Mouse (Mus musculus) embryonic facial prominence, embryonic 12.5 days (tissue): ENCODE data around the gene Parp8. TPM values are rescaled to one million over a fixed set of nuclear protein-coding genes. Genes with fewer than 3 reads are reported as not detected.

Experiments
- ATAC-seq: fragments of 200-750 bp; cut with Nextera tagmentation; 2 replicates; pipeline ENCODE4 v1.8.0; 2017; ENCODE audit not compliant: insufficient number of reproducible peaks, insufficient read depth, low FRiP score, low TSS enrichment
- H3K27ac ChIP-seq: fragments of 300-500 bp; sonication (generic); 2 replicates; pipeline ENCODE4 v1.5.1; 2016; ENCODE audit warnings: mild to moderate bottlenecking
- H3K27me3 ChIP-seq: fragments of 300-500 bp; sonication (generic); 2 replicates; pipeline ENCODE4 v1.6.1; 2016; ENCODE audit warnings: mild to moderate bottlenecking, moderate library complexity
- H3K36me3 ChIP-seq: fragments of 300-500 bp; sonication (generic); 2 replicates; pipeline ENCODE4 v1.6.1; 2016; ENCODE audit warnings: mild to moderate bottlenecking
- H3K4me1 ChIP-seq: fragments of 300-500 bp; sonication (generic); 2 replicates; pipeline ENCODE4 v1.6.1; 2016
- H3K4me2 ChIP-seq: fragments of 300-500 bp; sonication (generic); replicated peaks from 2 replicates; pipeline ENCODE4 v1.6.1; 2016; ENCODE audit warnings: mild to moderate bottlenecking, moderate library complexity
- H3K4me3 ChIP-seq: fragments of 300-500 bp; sonication (generic); 2 replicates; pipeline ENCODE4 v1.5.1; 2016; ENCODE audit warnings: mild to moderate bottlenecking
- H3K9ac ChIP-seq: fragments of 300-500 bp; sonication (generic); 2 replicates; pipeline ENCODE4 v1.6.1; 2016; ENCODE audit warnings: mild to moderate bottlenecking, moderate library complexity
- H3K9me3 ChIP-seq: fragments of 300-500 bp; sonication (generic); 2 replicates; pipeline ENCODE4 v1.6.1; 2016; ENCODE audit warnings: mild to moderate bottlenecking, moderate library complexity
- WGBS: fragments of 180-500 bp; shearing (Covaris S2); methylation state at CpG from one replicate; pipeline ENCODE4 v1.1.7; 2016; 5-methylcytosine and 5-hydroxymethylcytosine counted together
- polyA plus RNA-seq: library from polyadenylated mRNA; unstranded; fragments of >200 nt; fragmentation: Nextera tagmentation; extraction: Ambion mirVana; gene quantifications from 2 replicates; pipeline ENCODE4 v1.2.1, GENCODE M21; 2016

Parp8 gene
- polyA plus RNA-seq, 1 experiment from 2014 or later: 20.8 TPM

DNA sequence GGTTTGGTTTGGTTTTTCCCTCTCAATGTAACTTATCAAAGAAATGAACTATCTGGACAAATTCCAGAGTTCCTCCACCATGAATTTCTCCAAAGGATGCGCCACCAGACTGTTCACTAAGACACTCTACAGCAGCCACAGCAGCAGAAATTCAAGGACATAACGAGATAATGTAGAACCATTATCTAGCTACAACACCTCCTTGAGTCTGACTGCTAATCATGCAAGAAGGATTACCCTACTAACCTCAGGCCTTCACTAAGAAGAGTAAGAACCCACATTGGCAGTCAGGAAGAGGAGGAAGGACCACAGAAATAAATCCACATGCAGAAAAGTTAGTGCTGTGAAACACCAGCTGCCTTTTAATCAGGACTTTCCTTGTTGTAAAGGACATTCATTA, 11.8 kb downstream of the Parp8 start:
- Histone ChIP-seq H3K4me3 (no peak overlapping the region), H3K36me3 (no peaks in the 10 kb centered on the region), H3K4me1 (peaks cover under 1% of the 10 kb centered on the region; the same call in 1 of the 2 replicates), H3K9me3 (no peaks in the 10 kb centered on the region), H3K4me2 (no peak overlapping the region), H3K27me3 (no peaks in the 10 kb centered on the region), H3K27ac (no peak overlapping the region), H3K9ac (no peak overlapping the region)
- WGBS: 87% methylated on average over 2 of the region's 2 CpGs
- no peak for ATAC-seq

DNA sequence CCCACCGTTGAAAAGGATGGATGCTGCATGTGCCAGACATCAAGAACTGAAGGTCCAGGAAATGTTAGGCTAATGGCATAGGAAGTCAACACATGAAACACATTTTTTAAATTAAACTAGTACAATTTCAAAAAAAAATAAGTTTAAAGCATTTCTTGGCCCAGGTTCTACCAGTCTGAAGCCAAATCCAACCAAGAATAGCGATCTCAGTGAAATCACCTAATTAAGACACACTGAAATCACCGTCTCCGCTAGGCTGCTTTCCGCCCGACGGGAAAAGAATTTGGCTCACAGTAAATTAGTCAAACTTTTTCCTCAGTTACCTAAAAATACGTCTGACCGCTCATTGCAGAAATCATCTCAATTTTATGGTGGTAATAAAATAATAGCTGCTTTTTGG, 13.3 kb downstream of the Parp8 start:
- no peak overlapping the region for H3K4me3 ChIP-seq
- H3K27me3 ChIP-seq: no peaks in the 10 kb centered on the region
- H3K27ac ChIP-seq: no peak overlapping the region
- WGBS: 90% methylated on average over 9 of the region's 9 CpGs
- no peaks in the 10 kb centered on the region for H3K9me3 ChIP-seq
- ATAC-seq: no peak
- H3K4me1 ChIP-seq: no peaks in the 10 kb centered on the region
- H3K4me2 ChIP-seq: no peak overlapping the region
- no peaks in the 10 kb centered on the region for H3K36me3 ChIP-seq
- no peak overlapping the region for H3K9ac ChIP-seq

DNA sequence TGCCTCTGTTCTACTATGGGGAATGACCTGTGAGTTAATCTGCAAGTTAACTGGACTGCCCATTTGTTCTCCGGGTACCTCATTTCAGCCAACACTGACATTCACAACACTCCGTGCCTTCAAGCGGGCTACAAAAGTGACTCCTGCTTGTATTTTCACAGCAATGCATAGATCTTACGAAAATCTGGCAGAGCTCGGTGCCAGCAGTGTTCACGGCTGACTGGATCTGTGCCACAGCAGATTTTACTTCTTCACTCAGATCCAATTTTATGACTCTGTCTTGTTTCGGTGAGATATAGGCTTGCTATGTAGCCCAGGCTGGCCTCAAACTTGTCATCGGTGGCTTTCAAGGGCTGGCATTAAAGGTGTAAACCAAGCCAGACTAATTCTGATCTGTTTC, 15.2 kb downstream of the Parp8 start:
- no peak overlapping the region for H3K27ac ChIP-seq
- no peak overlapping the region for H3K4me3 ChIP-seq
- WGBS: 90% methylated on average over 8 of the region's 8 CpGs
- no peak overlapping the region for H3K4me2 ChIP-seq
- H3K36me3 ChIP-seq: no peaks in the 10 kb centered on the region
- ATAC-seq: no peak
- H3K9me3 ChIP-seq: no peaks in the 10 kb centered on the region
- H3K9ac ChIP-seq: no peak overlapping the region
- H3K27me3 ChIP-seq: no peaks in the 10 kb centered on the region
- H3K4me1 ChIP-seq: peaks cover 3% of the 10 kb centered on the region; the same call in 1 of the 2 replicates

DNA sequence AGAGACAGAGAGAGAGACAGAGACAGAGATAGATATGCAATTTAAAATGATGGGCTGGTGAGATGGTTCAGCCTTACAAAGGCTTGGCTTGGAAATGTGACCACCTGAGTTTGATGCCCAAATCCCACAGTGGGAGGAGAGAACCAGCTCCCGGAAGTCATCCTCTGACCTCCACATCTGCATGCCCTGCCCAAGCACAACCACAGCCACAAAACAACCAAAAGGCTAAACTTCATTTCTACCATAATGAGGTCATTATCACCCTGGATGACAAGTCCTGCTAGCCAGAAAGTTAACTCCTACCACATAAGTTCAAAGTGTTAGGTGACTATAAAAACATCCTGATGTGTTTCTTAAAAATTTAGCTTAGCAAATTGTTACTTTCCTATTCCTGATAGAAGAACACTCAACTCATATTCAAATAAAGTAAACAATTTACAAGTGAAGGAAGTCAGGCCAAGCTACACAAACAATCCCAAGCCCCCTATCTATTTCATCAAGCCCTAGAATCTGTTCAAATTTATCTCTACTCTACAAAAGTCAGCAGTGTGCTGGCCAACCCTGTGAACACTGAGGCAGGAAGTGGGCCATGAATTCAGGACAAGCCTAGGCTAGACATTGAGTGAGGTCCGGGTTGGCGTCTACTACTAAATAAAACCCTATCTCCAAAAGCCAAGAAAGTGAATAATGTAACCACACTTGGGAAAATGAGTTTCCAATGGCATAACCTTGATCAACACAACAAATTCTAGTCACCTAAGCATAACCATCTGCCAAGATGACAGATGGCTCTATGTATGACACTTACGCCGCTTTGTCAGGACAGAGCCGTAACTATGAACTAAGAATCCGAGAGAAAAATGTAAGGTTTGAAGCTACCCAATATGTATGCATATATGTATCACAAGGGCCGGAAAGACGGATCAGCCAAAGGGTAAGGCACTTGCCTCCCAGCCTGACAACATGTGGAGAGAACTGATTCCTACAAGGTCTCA, 17.0 kb downstream of the Parp8 start:
- ATAC-seq: no peak

DNA sequence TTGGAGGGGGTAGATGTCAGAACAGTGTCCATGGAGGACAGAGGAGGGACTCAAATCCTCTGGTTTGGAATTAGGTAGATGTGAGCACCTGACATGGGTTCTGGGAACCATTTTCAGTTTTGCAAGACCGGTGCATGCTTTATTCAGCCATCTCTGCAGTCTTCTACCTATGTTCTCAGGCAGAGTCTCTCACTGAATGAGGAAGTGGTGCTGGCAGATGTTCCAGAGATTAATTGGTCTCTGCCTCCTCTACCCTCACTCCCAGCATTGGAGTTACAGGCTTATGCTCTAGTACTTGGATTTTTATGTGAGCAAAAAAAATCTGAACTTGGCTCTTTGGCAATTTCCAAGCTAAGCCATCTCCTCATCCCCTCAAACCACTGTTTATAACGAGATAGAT, 17.8 kb downstream of the Parp8 start:
- Histone ChIP-seq H3K4me3 (no peak overlapping the region), H3K36me3 (no peaks in the 10 kb centered on the region), H3K9ac (no peak overlapping the region), H3K9me3 (no peaks in the 10 kb centered on the region), H3K27me3 (no peaks in the 10 kb centered on the region), H3K4me2 (no peak overlapping the region), H3K27ac (no peak overlapping the region), H3K4me1 (peaks cover 3% of the 10 kb centered on the region; the same call in 1 of the 2 replicates)
- no peak for ATAC-seq
- 90% methylated on average over 2 of the region's 2 CpGs for WGBS

More for the DNA sequence above, 17.0 kb downstream of the Parp8 start:
- H3K27me3 ChIP-seq: no peaks in the 10 kb centered on the region
- H3K36me3 ChIP-seq: no peaks in the 10 kb centered on the region
- peaks cover 3% of the 10 kb centered on the region; the same call in 1 of the 2 replicates for H3K4me1 ChIP-seq
- H3K9me3 ChIP-seq: no peaks in the 10 kb centered on the region
- H3K4me3 ChIP-seq: no peak overlapping the region
- H3K27ac ChIP-seq: no peak overlapping the region
- WGBS: 95% methylated on average over 9 of the region's 9 CpGs
- H3K9ac ChIP-seq: no peak overlapping the region
- no peak overlapping the region for H3K4me2 ChIP-seq

DNA sequence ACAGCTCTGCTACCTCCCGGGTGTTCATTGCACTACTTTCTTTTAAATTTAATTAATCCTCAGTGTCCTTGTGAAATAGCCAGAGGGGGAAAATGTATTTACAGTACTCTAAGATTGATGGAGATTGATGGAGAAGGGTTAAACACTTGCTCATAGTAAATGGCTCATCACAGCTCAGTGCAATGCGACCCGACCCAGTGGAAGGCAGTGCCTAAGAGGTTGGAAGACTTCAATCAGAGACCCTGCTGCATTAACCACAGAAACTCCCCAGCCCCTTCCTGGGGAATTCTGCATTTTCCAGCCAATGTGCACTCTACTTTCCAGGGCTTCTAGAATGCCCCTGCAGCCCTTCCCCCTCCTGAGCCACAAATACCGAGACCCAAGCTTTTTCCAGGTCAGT, 18.7 kb downstream of the Parp8 start:
- H3K36me3 ChIP-seq: no peaks in the 10 kb centered on the region
- no peak overlapping the region for H3K27ac ChIP-seq
- 54% methylated on average over 4 of the region's 4 CpGs for WGBS
- no peak overlapping the region for H3K4me3 ChIP-seq
- H3K27me3 ChIP-seq: no peaks in the 10 kb centered on the region
- peaks cover 3% of the 10 kb centered on the region; the same call in 1 of the 2 replicates for H3K4me1 ChIP-seq
- no peak overlapping the region for H3K4me2 ChIP-seq
- no peak overlapping the region for H3K9ac ChIP-seq
- H3K9me3 ChIP-seq: no peaks in the 10 kb centered on the region
- no peak for ATAC-seq

DNA sequence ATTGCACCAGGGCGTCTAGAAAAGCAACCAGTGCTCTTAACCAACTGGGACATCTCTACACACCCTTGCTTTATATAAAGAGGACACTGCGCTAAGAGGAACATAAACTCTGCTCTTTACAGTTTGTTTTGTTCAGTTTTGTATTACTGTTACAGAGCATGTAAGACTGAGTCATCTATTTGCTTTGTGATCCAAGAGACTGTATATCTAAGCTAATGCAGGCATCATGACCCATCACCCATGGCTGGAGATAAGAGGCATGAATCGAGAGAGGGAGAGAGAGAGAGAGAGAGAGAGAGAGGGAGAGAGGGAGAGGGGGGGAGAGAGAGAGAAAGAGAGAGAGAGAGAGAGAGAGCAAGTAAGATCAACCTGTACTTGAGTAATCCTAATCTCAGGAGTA, 24.8 kb downstream of the Parp8 start:
- no peaks in the 10 kb centered on the region for H3K9me3 ChIP-seq
- H3K36me3 ChIP-seq: 0 out of 2 replicates have a peak, but pooled peaks cover 5% of the 10 kb centered on the region
- H3K27ac ChIP-seq: no peak overlapping the region
- WGBS: 84% methylated on average over 3 of the region's 3 CpGs
- no peak for ATAC-seq
- no peak overlapping the region for H3K4me2 ChIP-seq
- no peaks in the 10 kb centered on the region for H3K27me3 ChIP-seq
- H3K9ac ChIP-seq: no peak overlapping the region
- H3K4me1 ChIP-seq: no peaks in the 10 kb centered on the region
- no peak overlapping the region for H3K4me3 ChIP-seq

DNA sequence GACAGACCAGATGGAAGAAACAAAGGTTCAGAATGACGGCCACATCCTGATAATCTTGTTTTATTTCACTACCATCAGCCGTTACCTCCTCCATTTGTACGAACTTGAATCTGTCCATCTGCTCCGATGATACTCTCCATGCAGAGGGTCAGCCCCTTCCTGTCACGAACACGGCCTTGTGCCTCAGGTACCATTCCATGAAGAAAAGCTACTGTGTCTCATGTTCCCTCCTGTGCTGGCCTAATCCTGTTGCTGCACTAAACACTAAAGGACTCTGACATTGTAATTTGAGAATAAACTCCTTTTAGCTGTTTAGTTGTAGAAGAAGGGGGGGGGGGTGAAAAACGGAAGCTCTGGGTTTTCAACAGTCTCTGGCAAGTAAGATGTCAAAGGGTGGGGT, 33.8 kb downstream of the Parp8 start:
- Histone ChIP-seq H3K36me3 (no peaks in the 10 kb centered on the region), H3K27me3 (no peaks in the 10 kb centered on the region), H3K9me3 (no peaks in the 10 kb centered on the region), H3K4me3 (no peak overlapping the region), H3K4me2 (no peak overlapping the region), H3K9ac (no peak overlapping the region), H3K27ac (no peak overlapping the region), H3K4me1 (peaks cover 11% of the 10 kb centered on the region; the same call in 1 of the 2 replicates)
- 0 out of 2 replicates have a peak, but pooled peaks have one; percentile 23 for ATAC-seq
- 60% methylated on average over 7 of the region's 7 CpGs for WGBS

DNA sequence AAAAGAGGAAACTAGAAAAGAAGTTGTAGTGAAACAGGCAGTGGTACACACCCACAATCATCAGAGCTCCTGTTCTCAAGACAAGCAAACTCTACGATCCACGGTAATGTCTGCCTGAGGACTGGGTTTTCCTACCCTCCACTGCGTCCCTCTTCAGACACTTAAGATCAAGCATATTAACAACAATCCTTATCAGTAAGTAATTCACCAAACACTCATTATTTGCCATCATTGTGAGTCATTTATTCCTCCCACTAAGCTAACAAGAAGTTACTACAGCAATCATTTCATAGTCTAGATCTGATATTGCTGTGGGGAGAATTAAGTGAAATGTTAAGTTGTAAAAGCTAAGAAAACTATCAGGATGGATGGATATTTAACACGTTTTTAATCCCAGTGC, 35.0 kb downstream of the Parp8 start:
- Histone ChIP-seq H3K27ac (no peak overlapping the region), H3K4me1 (peaks cover 11% of the 10 kb centered on the region; the same call in 1 of the 2 replicates), H3K4me3 (no peak overlapping the region), H3K9ac (no peak overlapping the region), H3K4me2 (no peak overlapping the region), H3K9me3 (no peaks in the 10 kb centered on the region), H3K36me3 (no peaks in the 10 kb centered on the region), H3K27me3 (no peaks in the 10 kb centered on the region)
- 79% methylated on average over 4 of the region's 4 CpGs for whole genome bisulfite sequencing
- no peak for ATAC-seq

DNA sequence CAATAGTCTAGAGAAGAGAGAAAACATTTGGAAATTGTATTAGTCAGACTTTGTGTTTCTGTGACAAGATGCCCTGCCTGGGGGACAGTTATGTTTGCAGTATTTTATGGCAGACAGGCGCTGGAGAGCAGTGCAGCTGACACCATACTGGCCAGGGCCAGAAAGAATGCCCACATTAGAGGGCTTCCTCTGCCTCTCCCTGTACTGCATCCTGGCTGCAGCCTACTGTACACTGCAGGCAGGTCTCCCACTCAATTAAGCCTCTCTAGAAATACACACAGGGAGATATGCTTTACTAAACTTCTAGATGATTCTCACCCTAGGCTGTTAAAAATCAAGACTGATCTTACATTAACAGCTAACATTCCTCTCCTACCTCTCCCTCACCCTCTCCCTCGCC, 36.6 kb downstream of the Parp8 start:
- no peak for ATAC-seq
- 67% methylated on average over 2 of the region's 2 CpGs for WGBS

DNA sequence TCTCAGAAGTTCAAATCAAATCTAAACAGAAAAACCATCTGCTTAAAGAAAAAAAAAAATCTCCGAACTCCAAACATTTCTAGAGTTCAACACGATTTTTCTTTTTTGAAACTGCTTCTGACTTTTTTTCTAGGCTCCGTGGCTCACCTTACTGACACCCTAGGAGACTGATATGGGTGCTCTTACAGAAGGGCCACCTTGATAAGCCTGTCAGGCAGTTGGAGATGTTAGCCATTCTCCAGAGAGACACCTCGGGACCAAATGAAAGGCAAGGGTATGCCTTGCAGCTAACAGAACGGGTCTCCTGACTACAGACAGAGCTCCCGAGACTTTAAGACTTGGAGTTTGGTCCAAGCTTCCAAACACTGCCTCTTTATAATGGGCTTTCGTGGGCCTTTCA, 37.1 kb downstream of the Parp8 start:
- WGBS: 82% methylated on average over 7 of the region's 7 CpGs

More for the DNA sequence above, 36.6 kb downstream of the Parp8 start:
- no peak overlapping the region for H3K4me2 ChIP-seq
- H3K27me3 ChIP-seq: no peaks in the 10 kb centered on the region
- H3K27ac ChIP-seq: no peak overlapping the region
- H3K9ac ChIP-seq: no peak overlapping the region
- H3K4me1 ChIP-seq: peaks cover 11% of the 10 kb centered on the region; the same call in 1 of the 2 replicates
- H3K36me3 ChIP-seq: no peaks in the 10 kb centered on the region
- no peaks in the 10 kb centered on the region for H3K9me3 ChIP-seq
- no peak overlapping the region for H3K4me3 ChIP-seq

DNA sequence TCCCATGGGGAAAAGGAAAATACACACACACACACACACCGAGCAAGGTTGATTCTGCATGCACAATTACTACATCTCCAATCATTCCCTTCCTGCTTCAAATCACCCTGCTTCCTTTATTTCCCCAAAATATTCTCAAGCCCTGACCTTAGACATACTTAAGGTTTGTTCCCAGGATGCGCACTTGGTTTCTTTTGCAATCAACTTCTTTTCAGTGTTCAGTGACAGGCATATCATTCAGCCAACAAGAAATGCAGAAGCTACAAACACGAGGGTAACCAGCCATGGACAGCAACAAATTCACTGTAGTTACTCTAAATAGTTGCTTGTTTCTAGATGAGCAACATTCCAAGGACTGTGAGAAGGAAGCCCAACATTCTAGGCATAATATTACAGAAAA, 38.1 kb downstream of the Parp8 start:
- 75% methylated on average over 3 of the region's 3 CpGs for WGBS
- no peak overlapping the region for H3K4me2 ChIP-seq
- 0 out of 2 replicates have a peak, but pooled peaks cover 7% of the 10 kb centered on the region for H3K4me1 ChIP-seq
- H3K27ac ChIP-seq: no peak overlapping the region
- H3K36me3 ChIP-seq: no peaks in the 10 kb centered on the region
- no peaks in the 10 kb centered on the region for H3K27me3 ChIP-seq
- H3K9me3 ChIP-seq: no peaks in the 10 kb centered on the region
- H3K4me3 ChIP-seq: no peak overlapping the region
- H3K9ac ChIP-seq: no peak overlapping the region
- no peak for ATAC-seq

More for the DNA sequence above, 37.1 kb downstream of the Parp8 start:
- Histone ChIP-seq H3K9me3 (no peaks in the 10 kb centered on the region), H3K27me3 (no peaks in the 10 kb centered on the region), H3K36me3 (no peaks in the 10 kb centered on the region), H3K9ac (no peak overlapping the region), H3K4me1 (peaks cover 8% of the 10 kb centered on the region; the same call in 1 of the 2 replicates), H3K27ac (no peak overlapping the region), H3K4me3 (no peak overlapping the region), H3K4me2 (no peak overlapping the region)
- no peak for ATAC-seq
